Mouse (Mus musculus) limb, embryonic 14.5 days (tissue): ENCODE measurements around the gene Myo1e. TPM values are rescaled to one million over a fixed set of nuclear protein-coding genes. Genes with fewer than 3 reads are reported as not detected.
"Not testable (repeated sequence)": the region's sequence is repeated elsewhere in the genome, so short reads cannot be mapped to it uniquely, and the experiment has no call there.

Experiments
- ATAC-seq: fragments of 200-750 bp; cut with Nextera tagmentation; 2 replicates; pipeline ENCODE4 v1.8.0; 2017; ENCODE audit warnings: low read depth, moderate number of reproducible peaks, moderate TSS enrichment; ENCODE audit not compliant: low FRiP score
- DNase-seq: peaks from one replicate; pipeline ENCODE4 v3.0.0-alpha.2; 2015; ENCODE audit warnings: low spot score
- H3K27ac ChIP-seq: fragments of 300-500 bp; sonication (generic); replicated peaks from 2 replicates; pipeline ENCODE4 v1.5.1; 2014; ENCODE audit warnings: low read depth, mild to moderate bottlenecking, low read length, moderate library complexity, mixed read lengths
- H3K27me3 ChIP-seq: fragments of 300-500 bp; sonication (generic); 2 replicates; pipeline ENCODE4 v1.6.1; 2014; ENCODE audit warnings: low read length, mixed read lengths; ENCODE audit not compliant: control insufficient read depth, insufficient read depth
- H3K36me3 ChIP-seq: fragments of 300-500 bp; sonication (generic); 2 replicates; pipeline ENCODE4 v1.6.1; 2014; ENCODE audit warnings: mild to moderate bottlenecking, low read length, moderate library complexity, mixed read lengths; ENCODE audit not compliant: control insufficient read depth, insufficient read depth
- H3K4me1 ChIP-seq: fragments of 300-500 bp; sonication (generic); 2 replicates; pipeline ENCODE4 v1.6.1; 2014; ENCODE audit warnings: antibody characterized with exemption, low read length, mixed read lengths; ENCODE audit not compliant: control insufficient read depth, insufficient read depth
- H3K4me2 ChIP-seq: fragments of 300-500 bp; sonication (generic); replicated peaks from 2 replicates; pipeline ENCODE4 v1.6.1; 2014; ENCODE audit warnings: low read depth, mild to moderate bottlenecking, low read length, moderate library complexity; ENCODE audit not compliant: severe bottlenecking
- H3K4me3 ChIP-seq: fragments of 300-500 bp; sonication (generic); replicated peaks from 2 replicates; pipeline ENCODE4 v1.5.1; 2014; ENCODE audit warnings: low read length
- H3K9ac ChIP-seq: fragments of 300-500 bp; sonication (generic); 2 replicates; pipeline ENCODE4 v1.6.1; 2014; ENCODE audit warnings: mild to moderate bottlenecking, low read depth, low read length, moderate library complexity; ENCODE audit not compliant: severe bottlenecking
- H3K9me3 ChIP-seq: fragments of 300-500 bp; sonication (generic); 2 replicates; pipeline ENCODE4 v1.6.1; 2016; ENCODE audit warnings: low read length; ENCODE audit not compliant: control insufficient read depth
- POLR2A ChIP-seq: fragments of 200-500 bp; IDR thresholded peaks from 2 replicates; pipeline ENCODE4 v1.8.0; 2012; ENCODE audit warnings: inconsistent platforms, mild to moderate bottlenecking, moderate library complexity, borderline replicate concordance; ENCODE audit not compliant: insufficient read depth, insufficient read length; ENCODE audit errors: extremely low read depth
- WGBS: fragments of 180-500 bp; shearing (Covaris S2); extraction: QIAGEN DNeasy Blood & Tissue Kit; methylation state at CpG from one replicate; pipeline ENCODE4 v1.1.7; 2014; 5-methylcytosine and 5-hydroxymethylcytosine counted together
- polyA plus RNA-seq, 2 experiments: library from polyadenylated mRNA; depleted of rRNA in 1 of 2; stranded (reverse) in 1 of 2; unstranded in 1 of 2; fragments of >200 nt; fragmentation: Nextera tagmentation in 1 of 2; extraction: Ambion mirVana in 1 of 2; gene quantifications; 2 replicates each; pipeline versions ENCODE4 v1.2.1 to v1.2.3; 2012 to 2014

Gene Myo1e
- polyA plus RNA-seq, 2 experiments = 12.1 to 20.4 TPM

- TF ChIP-seq POLR2A = no peak
- DNase-seq (no peak), ATAC-seq (no peak)
- Histone ChIP-seq H3K36me3 (no peaks in the 10 kb centered on the region), H3K4me3 (no peak overlapping the region), H3K9ac (no peak overlapping the region), H3K4me1 (peaks cover 6% of the 10 kb centered on the region; the same call in 1 of the 2 replicates), H3K27ac (no peak overlapping the region), H3K9me3 (no peaks in the 10 kb centered on the region), H3K4me2 (no peak overlapping the region), H3K27me3 (no peaks in the 10 kb centered on the region)
- 40% methylated on average over 12 of the region's 12 CpGs for WGBS
These were observed 42.9 kb downstream of the Myo1e start for GRCm38 (mm10) chr9:70249881-70250681.

GRCm38 (mm10) chr9:70251441-70251985 is 44.4 kb downstream of the Myo1e start:
- no peaks in the 10 kb centered on the region for H3K9me3 ChIP-seq
- no peak for DNase-seq
- ATAC-seq = no peak
- no peaks in the 10 kb centered on the region for H3K36me3 ChIP-seq
- peaks cover 6% of the 10 kb centered on the region; the same call in 1 of the 2 replicates for H3K4me1 ChIP-seq
- H3K27ac ChIP-seq = no peak overlapping the region
- TF ChIP-seq POLR2A = no peak
- WGBS = 91% methylated on average over 10 of the region's 10 CpGs
- H3K4me3 ChIP-seq = no peak overlapping the region
- no peaks in the 10 kb centered on the region for H3K27me3 ChIP-seq
- no peak overlapping the region for H3K4me2 ChIP-seq
- H3K9ac ChIP-seq = no peak overlapping the region

GRCm38 (mm10) chr9:70253016-70253415 is 45.9 kb downstream of the Myo1e start:
- TF ChIP-seq POLR2A = no peak
- Histone ChIP-seq H3K36me3 (no peaks in the 10 kb centered on the region), H3K4me3 (no peak overlapping the region), H3K4me2 (no peak overlapping the region), H3K9ac (no peak overlapping the region), H3K4me1 (peaks cover 12% of the 10 kb centered on the region), H3K27ac (no peak overlapping the region), H3K27me3 (no peaks in the 10 kb centered on the region), H3K9me3 (no peaks in the 10 kb centered on the region)
- no peak for ATAC-seq
- WGBS = 76% methylated on average over 1 of the region's 1 CpGs
- no peak for DNase-seq

GRCm38 (mm10) chr9:70255005-70255404 is 47.9 kb downstream of the Myo1e start:
- no peak for TF ChIP-seq POLR2A
- no peak for DNase-seq
- 79% methylated on average over 4 of the region's 4 CpGs for WGBS
- H3K4me3 ChIP-seq = no peak overlapping the region
- H3K9me3 ChIP-seq = no peaks in the 10 kb centered on the region
- no peaks in the 10 kb centered on the region for H3K36me3 ChIP-seq
- ATAC-seq = no peak
- H3K27ac ChIP-seq = no peak overlapping the region
- no peak overlapping the region for H3K4me2 ChIP-seq
- H3K27me3 ChIP-seq = no peaks in the 10 kb centered on the region
- no peak overlapping the region for H3K9ac ChIP-seq
- H3K4me1 ChIP-seq = peaks cover 13% of the 10 kb centered on the region

GRCm38 (mm10) chr9:70256027-70256426 is 48.9 kb downstream of the Myo1e start:
- not testable (repeated sequence) for H3K4me3 ChIP-seq, H3K9me3 ChIP-seq, H3K9ac ChIP-seq, H3K27me3 ChIP-seq, DNase-seq, H3K4me2 ChIP-seq, H3K27ac ChIP-seq, H3K36me3 ChIP-seq, ATAC-seq
- H3K4me1 ChIP-seq = peaks cover 19% of the 10 kb centered on the region
- 94% methylated on average over 7 of the region's 7 CpGs for WGBS
